ENCODE assay signal across 23 mouse cellular contexts in the genomic region with DNA sequence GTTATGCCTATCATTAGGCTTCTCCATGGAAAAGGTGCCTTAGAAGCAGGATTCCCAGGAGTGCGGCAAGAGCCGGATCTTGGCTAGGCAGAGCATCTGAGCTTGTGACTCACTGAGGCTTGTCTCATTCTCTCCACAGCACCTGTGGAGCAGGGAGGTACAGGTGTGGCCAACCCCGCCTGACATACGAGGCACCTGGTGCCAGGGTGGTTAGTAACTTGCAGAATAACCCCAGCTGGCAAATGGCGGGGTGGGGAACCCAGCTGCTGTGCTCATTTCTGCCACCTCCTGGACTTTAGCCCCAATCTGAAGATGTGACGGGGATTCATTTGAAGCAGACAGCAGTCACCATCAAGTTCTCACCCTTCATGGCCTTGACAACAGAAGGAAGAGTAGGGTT.
DNase-seq lines count a peak whose midpoint lies in the region; ATAC-seq lines count a peak whose summit lies in the region.
"Had no signal": no experiment of that assay in that cellular context is flagged by ENCODE, and none has a peak within 500 bp of the region (broad histone marks: within the 10 kb centered on the region; RNA-seq: fewer than 3 reads in every experiment).

No protein-coding gene starts in this region.

- H3K4me1 ChIP-seq in forebrain, embryonic 14.5 days (ENCODE audit: control insufficient read depth, insufficient read depth, low read length), result peaks cover 9% of the 10 kb centered on the region
- H3K4me1 ChIP-seq in forebrain, embryonic 11.5 days (replicated peaks; ENCODE audit: control insufficient read depth, insufficient read depth, low read length), result no peaks in the 10 kb centered on the region
- H3K4me1 ChIP-seq in heart, embryonic 12.5 days (replicated peaks), result no peaks in the 10 kb centered on the region
- H3K4me1 ChIP-seq in intestine, embryonic 16.5 days (ENCODE audit: control insufficient read depth, insufficient read depth, low read length), result peaks cover under 1% of the 10 kb centered on the region

- DNase-seq in forebrain, embryonic 14.5 days (ENCODE audit: low spot score), result no peak
- no peak for DNase-seq in forebrain, embryonic 11.5 days (ENCODE audit: low spot score)
- DNase-seq in heart, adult 11 months, result peak; percentile 74
- no peak for DNase-seq in urinary bladder, postnatal 10 days (ENCODE audit: low spot score)
- no peak for DNase-seq in lung, postnatal 14 days
- DNase-seq: adrenal gland, postnatal 10 days; adrenal gland, postnatal 36 days; B cell, adult 2 months; cerebellum, adult 18-20 months; cerebellum, adult 9-10 months; cerebellum, postnatal 14 days; gastrocnemius, postnatal 25 days; heart, adult 2 months; kidney, adult 18-20 months had no signal

- ATAC-seq in forebrain, embryonic 14.5 days, result no peak
- ATAC-seq in forebrain, embryonic 11.5 days (replicated peaks; ENCODE audit: low FRiP score), result no peak
- no peak for ATAC-seq in heart, embryonic 12.5 days (ENCODE audit: insufficient number of reproducible peaks, low FRiP score)
- peak; percentile 55 for ATAC-seq in intestine, embryonic 16.5 days
- ATAC-seq: hindbrain, postnatal 0 days; inflammation-experienced regulatory T-cells, adult 6 months; Patski had no signal

- no peaks in the 10 kb centered on the region for H3K36me3 ChIP-seq in forebrain, embryonic 14.5 days (ENCODE audit: control insufficient read depth, insufficient read depth, low read length)
- H3K36me3 ChIP-seq in forebrain, embryonic 11.5 days (ENCODE audit: control insufficient read depth, insufficient read depth, low read length), result no peaks in the 10 kb centered on the region
- no peaks in the 10 kb centered on the region for H3K36me3 ChIP-seq in heart, embryonic 12.5 days
- no peaks in the 10 kb centered on the region for H3K36me3 ChIP-seq in intestine, embryonic 16.5 days (ENCODE audit: control insufficient read depth, insufficient read depth, low read length)
- H3K36me3 ChIP-seq: G1E; heart, embryonic 10.5 days had no signal

- no peaks in the 10 kb centered on the region for H3K9me3 ChIP-seq in forebrain, embryonic 14.5 days (replicated peaks; ENCODE audit: control insufficient read depth, low read length)
- no peaks in the 10 kb centered on the region for H3K9me3 ChIP-seq in forebrain, embryonic 11.5 days (ENCODE audit: control insufficient read depth, low read length)
- no peaks in the 10 kb centered on the region for H3K9me3 ChIP-seq in heart, embryonic 12.5 days (replicated peaks)
- no peaks in the 10 kb centered on the region for H3K9me3 ChIP-seq in intestine, embryonic 16.5 days (ENCODE audit: control insufficient read depth, low read length)
- H3K9me3 ChIP-seq: G1E; heart, embryonic 10.5 days had no signal

- H3K4me2 ChIP-seq in forebrain, embryonic 14.5 days (ENCODE audit: low read length), result no peak overlapping the region
- H3K4me2 ChIP-seq in forebrain, embryonic 11.5 days (ENCODE audit: low read depth, low read length, severe bottlenecking), result no peak overlapping the region
- H3K4me2 ChIP-seq in heart, embryonic 12.5 days, result no peak overlapping the region
- H3K4me2 ChIP-seq in intestine, embryonic 16.5 days (ENCODE audit: low read depth, low read length), result no peak overlapping the region
- H3K4me2 ChIP-seq: hindbrain, embryonic 14.5 days had no signal

- H3K9ac ChIP-seq in forebrain, embryonic 14.5 days (ENCODE audit: low read length), result no peak overlapping the region
- no peak overlapping the region for H3K9ac ChIP-seq in forebrain, embryonic 11.5 days (ENCODE audit: low read length)
- no peak overlapping the region for H3K9ac ChIP-seq in heart, embryonic 12.5 days
- H3K9ac ChIP-seq in intestine, embryonic 16.5 days (ENCODE audit: low read depth, low read length), result no peak overlapping the region
- H3K9ac ChIP-seq: hindbrain, embryonic 14.5 days had no signal

- no peaks in the 10 kb centered on the region for H3K27me3 ChIP-seq in forebrain, embryonic 14.5 days (replicated peaks; ENCODE audit: control insufficient read depth, insufficient read depth, low read length)
- H3K27me3 ChIP-seq in forebrain, embryonic 11.5 days (ENCODE audit: control insufficient read depth, insufficient read depth, low read length), result no peaks in the 10 kb centered on the region
- peaks cover 10% of the 10 kb centered on the region; the same call in 1 of the 2 replicates for H3K27me3 ChIP-seq in heart, embryonic 12.5 days (replicated peaks)
- H3K27me3 ChIP-seq in intestine, embryonic 16.5 days (replicated peaks; ENCODE audit: control insufficient read depth, insufficient read depth, low read length), result no peaks in the 10 kb centered on the region
- H3K27me3 ChIP-seq: CH12.LX had no signal

- H3K4me3 ChIP-seq in forebrain, embryonic 14.5 days (ENCODE audit: low read depth, low read length), result no peak overlapping the region
- no peak overlapping the region for H3K4me3 ChIP-seq in forebrain, embryonic 11.5 days (ENCODE audit: low read depth, low read length)
- H3K4me3 ChIP-seq in heart, embryonic 12.5 days, result no peak overlapping the region
- H3K4me3 ChIP-seq in intestine, embryonic 16.5 days (ENCODE audit: low read length), result no peak overlapping the region
- H3K4me3 ChIP-seq: heart, adult 2 months; heart, embryonic 10.5 days had no signal

- 82% methylated on average over 6 of the region's 6 CpGs for WGBS in forebrain, embryonic 14.5 days
- 91% methylated on average over 6 of the region's 6 CpGs for WGBS in forebrain, embryonic 11.5 days
- 88% methylated on average over 6 of the region's 6 CpGs for WGBS in heart, embryonic 12.5 days
- 79% methylated on average over 6 of the region's 6 CpGs for WGBS in intestine, embryonic 16.5 days

- peak overlapping the region; percentile 80; the same call in 1 of the 2 replicates for H3K27ac ChIP-seq in forebrain, embryonic 14.5 days (ENCODE audit: low read depth, low read length)
- H3K27ac ChIP-seq in forebrain, embryonic 11.5 days (ENCODE audit: low read depth, low read length), result no peak overlapping the region
- H3K27ac ChIP-seq in heart, embryonic 12.5 days (ENCODE audit: poor library complexity, severe bottlenecking), result no peak overlapping the region
- no peak overlapping the region for H3K27ac ChIP-seq in intestine, embryonic 16.5 days (ENCODE audit: low read length)
- H3K27ac ChIP-seq: heart, adult 2 months; heart, embryonic 10.5 days; hindbrain, postnatal 0 days had no signal
